Mouse (Mus musculus): ENCODE measurements around the gene Tbx1. TPM values are rescaled to one million over a fixed set of nuclear protein-coding genes. Genes with fewer than 3 reads are reported as not detected.
A peak's percentile ranks its signal among the peaks of the same experiment; 100 is the strongest.

The Tbx1 gene
- total RNA-seq, 2 experiments from 2014 or later = 1.4 to 1.5 TPM

DNA sequence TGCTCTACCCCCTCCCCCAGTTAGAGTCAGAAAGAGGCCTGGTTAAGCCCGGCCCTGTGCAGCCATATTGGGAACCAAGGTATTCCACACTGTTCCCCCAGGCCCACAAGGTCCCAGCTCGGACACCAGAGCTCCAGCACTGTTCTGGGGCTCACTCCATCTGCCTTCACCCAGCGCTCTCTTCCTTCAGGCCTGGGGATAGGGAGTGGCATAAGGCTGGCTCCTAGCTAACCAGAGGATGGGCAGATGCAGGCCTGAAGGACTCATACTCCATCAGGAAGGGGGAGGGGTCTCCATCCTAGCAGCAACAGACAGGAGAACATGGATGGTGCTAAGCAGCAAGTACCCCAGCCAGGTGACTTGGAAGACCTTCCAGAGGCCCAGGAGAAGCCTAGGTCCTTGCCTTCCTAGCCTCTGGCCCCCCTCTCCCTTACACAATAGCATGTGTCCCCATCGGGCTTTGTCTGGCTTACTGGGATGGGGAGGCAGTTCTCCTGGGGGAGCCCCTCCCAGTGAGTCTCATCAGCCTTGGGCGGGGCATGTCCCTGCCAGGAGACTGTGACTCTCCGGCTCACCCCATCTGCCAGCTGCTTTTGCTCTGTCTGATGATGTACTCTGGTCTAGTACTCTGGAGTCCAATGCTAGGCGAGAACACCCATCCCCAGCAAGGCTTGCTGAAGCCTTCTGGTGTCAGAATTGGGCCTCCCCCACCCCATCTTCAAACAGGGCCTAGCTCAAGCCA, 37.9 kb upstream of the Tbx1 start:
- TF ChIP-seq CTCF (conservative IDR thresholded peaks at IDR 0.05) = no peak
- peak overlapping the region; percentile 91 for H3K27ac ChIP-seq
- peak overlapping the region; percentile 68 for H3K4me3 ChIP-seq
- DNase-seq (ENCODE audit: low spot score in 2 of 2) = no peak

DNA sequence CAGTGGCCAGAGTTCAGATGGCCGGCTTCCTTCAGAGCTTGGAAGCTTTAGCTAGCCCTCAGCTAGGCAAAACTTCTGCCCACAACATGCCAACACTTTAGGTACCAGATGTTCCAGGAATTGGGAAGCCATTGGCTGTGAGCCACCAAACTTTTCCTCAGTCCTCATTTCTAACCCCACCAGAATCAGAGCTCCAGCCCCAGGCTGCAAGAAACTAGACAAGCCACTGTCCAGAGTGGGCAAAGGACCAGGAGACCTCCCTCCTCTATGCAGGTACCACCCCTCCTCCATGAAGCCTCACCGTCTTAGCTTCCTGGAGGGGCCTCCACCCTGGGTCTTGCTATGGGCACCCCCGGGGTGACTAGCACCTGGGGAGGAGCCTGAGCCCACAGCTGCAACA, 36.7 kb upstream of the Tbx1 start:
- Histone ChIP-seq H3K4me3 (peak overlapping the region; percentile 67), H3K27ac (peak overlapping the region; percentile 98)
- TF ChIP-seq CTCF (conservative IDR thresholded peaks at IDR 0.05) = no peak
- DNase-seq (ENCODE audit: low spot score in 2 of 2) = no peak

- DNase-seq (ENCODE audit: low spot score in 2 of 2) = peak; percentile 82 to 86
- Histone ChIP-seq H3K4me3 (peak within 1 kb of the TSS; percentile 67), H3K27ac (peak within 1 kb of the TSS; percentile 98)
- TF ChIP-seq CTCF (conservative IDR thresholded peaks at IDR 0.05) = peak; percentile 98
Observed at GRCm38 (mm10) chr16:18626376-18626878, 36.0 kb upstream of the Tbx1 start, which contains the start of gene Gm49601. Gm49601 (minus strand) TSS chr16:18626427.

DNA sequence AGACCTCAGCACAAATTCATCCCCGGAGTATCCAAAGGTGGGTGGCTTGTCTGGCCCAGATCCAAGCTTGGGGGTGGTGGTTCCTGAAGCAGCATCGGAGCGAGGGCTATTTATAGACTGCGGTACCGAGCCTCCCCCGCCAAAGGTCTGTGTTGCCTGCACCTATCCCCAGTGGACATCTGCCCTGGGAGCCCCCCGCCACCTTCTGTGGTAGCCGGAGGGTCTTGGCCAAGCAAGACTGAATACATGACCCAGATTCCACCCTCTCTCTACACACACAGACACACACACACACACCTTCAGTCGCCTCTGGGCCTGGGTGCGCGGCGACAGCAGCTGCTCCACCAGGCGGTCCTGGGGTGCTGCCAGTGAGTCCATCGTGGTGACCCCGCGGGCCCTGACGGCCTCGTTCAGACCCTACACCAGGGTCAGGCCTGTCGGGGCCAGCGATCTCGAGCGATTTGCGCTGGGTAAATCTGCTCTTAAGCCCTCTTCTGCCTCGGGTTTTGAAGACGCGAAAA, 35.4 kb upstream of the Tbx1 start:
- Histone ChIP-seq H3K4me3 (peak overlapping the region; percentile 67), H3K27ac (peak overlapping the region; percentile 98)
- TF ChIP-seq CTCF (conservative IDR thresholded peaks at IDR 0.05) = no peak
- DNase-seq (ENCODE audit: low spot score in 2 of 2) = peak; percentile 60 to 74

- DNase-seq (ENCODE audit: low spot score in 2 of 2) = no peak
- Histone ChIP-seq H3K4me3 (peak overlapping the region; percentile 67), H3K27ac (peak overlapping the region; percentile 98)
- no peak for TF ChIP-seq CTCF (conservative IDR thresholded peaks at IDR 0.05)
Observed at GRCm38 (mm10) chr16:18625097-18625496, 34.6 kb upstream of the Tbx1 start.

DNA sequence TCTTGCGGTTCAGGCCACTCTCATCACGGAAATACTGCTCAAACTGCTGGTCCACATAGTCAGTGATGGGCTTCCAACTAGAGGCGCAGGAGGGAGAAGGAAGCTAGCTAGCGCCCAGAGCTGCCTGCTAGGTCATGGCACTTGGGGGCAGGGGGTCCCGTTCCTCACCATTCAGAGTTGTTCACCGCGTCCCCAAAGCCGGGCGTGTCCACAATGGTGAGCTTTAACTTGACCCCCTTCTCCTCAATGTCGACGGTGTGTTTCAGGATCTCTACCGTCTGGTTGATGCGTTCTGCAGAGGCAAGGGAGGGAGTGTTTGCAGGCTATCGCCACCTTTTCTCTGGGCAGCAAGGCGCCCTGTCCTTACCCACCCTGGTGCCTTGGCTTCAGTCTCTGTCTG, 34.2 kb upstream of the Tbx1 start:
- peak overlapping the region; percentile 98 for H3K27ac ChIP-seq
- peak overlapping the region; percentile 67 for H3K4me3 ChIP-seq
- TF ChIP-seq CTCF (conservative IDR thresholded peaks at IDR 0.05) = no peak
- no peak for DNase-seq (ENCODE audit: low spot score in 2 of 2)

- Histone ChIP-seq H3K27ac (peak overlapping the region; percentile 98), H3K4me3 (peak overlapping the region; percentile 67)
- DNase-seq (ENCODE audit: low spot score in 2 of 2) = no peak
- no peak for TF ChIP-seq CTCF (conservative IDR thresholded peaks at IDR 0.05)
Observed at GRCm38 (mm10) chr16:18623751-18624540, 33.5 kb upstream of the Tbx1 start.

DNA sequence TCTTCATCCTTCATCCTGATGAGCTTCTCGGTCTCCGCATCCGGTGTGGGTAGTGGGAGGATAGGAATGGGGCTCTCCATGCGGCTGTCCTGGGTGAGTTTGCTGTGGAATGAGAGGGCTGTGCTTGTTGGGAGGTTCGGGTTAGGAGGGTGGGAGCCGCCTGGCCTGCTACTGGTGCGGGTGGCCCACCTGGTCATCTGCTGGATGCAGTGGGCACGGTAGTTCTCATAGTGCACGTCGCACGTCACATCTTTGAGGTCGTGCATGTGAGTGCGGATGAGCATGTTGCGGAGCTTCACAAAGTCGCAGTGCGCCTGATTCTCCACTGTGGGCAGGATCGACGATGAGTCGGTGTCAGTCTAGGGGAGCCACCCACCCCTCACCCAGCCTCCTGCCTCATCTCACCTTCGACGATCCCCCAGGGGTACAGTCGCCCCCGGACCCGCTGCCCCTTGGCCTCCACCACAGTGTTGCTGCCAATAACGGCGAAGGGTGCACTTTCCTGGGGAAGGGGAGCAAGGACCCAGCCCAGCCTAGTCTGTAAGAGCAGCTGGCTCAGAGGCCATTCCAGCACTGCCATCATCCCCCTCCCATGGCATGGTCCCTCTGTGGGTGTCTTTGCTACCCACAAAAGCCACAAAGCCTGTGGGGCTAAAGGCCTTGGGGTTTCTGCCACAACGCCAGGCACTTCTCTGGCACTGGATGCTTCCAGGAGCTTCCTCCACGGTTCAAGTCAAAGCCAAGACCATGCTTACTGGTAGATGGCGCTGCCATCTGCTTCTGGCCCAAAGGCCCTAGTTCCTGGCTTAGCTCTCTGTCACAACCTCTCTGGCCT, 32.7 kb upstream of the Tbx1 start:
- TF ChIP-seq CTCF (conservative IDR thresholded peaks at IDR 0.05) = 0 out of 2 replicates have a peak, but pooled peaks have one; percentile 8
- Histone ChIP-seq H3K4me3 (no peak overlapping the region), H3K27ac (peak overlapping the region; percentile 48)
- no peak for DNase-seq (ENCODE audit: low spot score in 2 of 2)

GRCm38 (mm10) chr16:18622019-18622418, 31.5 kb upstream of the Tbx1 start, which contains the start of gene Gp1bb:
Gp1bb (minus strand) TSS chr16:18622403.
- TF ChIP-seq CTCF (conservative IDR thresholded peaks at IDR 0.05) = no peak
- no peak for DNase-seq (ENCODE audit: low spot score in 2 of 2)
- peak within 1 kb of the TSS; percentile 46 for H3K4me3 ChIP-seq
- H3K27ac ChIP-seq = peak within 1 kb of the TSS; percentile 91

DNA sequence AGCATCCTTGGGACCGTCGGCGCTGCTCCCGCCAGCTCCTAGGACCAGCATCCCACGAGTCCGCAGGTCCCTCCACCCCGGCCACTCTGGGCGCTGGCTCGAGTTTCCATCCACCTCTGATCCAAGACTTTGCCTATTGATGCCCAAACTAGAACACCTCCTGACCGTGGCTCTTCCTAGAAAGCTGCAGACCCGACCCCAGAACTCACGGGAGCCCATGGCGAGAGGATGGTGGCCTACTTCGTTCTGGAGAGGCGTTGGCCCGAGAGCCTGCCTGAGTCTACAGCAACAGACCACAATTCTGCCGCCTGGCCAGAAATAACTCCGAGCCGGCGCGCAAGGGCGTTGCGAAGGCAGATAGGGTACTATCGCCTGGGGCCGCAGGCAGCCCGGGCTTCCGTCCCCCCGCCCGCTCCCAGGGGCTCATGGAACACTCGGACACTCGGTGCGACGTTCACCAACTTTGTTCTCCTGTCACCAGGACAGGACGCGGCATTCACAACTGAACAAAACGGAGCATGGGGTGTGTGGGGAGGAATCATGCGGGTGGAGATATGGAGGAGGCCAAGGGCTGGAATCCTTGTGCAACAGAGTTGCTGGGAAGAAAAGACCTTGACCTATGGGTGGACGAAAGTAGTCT, 31.0 kb upstream of the Tbx1 start:
- no peak for TF ChIP-seq CTCF (conservative IDR thresholded peaks at IDR 0.05)
- DNase-seq (ENCODE audit: low spot score in 2 of 2) = peak in 1 of 2 experiments; percentile 45
- H3K4me3 ChIP-seq = peak overlapping the region; percentile 46
- H3K27ac ChIP-seq = peak overlapping the region; percentile 91

- Histone ChIP-seq H3K27ac (peak overlapping the region; percentile 91), H3K4me3 (peak overlapping the region; percentile 46)
- TF ChIP-seq CTCF (conservative IDR thresholded peaks at IDR 0.05) = no peak
- DNase-seq (ENCODE audit: low spot score in 2 of 2) = peak in 1 of 2 experiments; percentile 55
Observed at GRCm38 (mm10) chr16:18620601-18621361, 30.3 kb upstream of the Tbx1 start.
